ENCODE assay signal across 18 mouse cellular contexts in genomic region chr3:67892768-67893167, GRCm38 (mm10). TPM values are rescaled to one million over a fixed set of nuclear protein-coding genes. Genes with fewer than 3 reads are reported as not detected.
DNase-seq lines count a peak whose midpoint lies in the region; ATAC-seq and TF ChIP-seq lines count a peak whose summit lies in the region.
"Had no signal": no experiment of that assay in that cellular context is flagged by ENCODE, and none has a peak within 500 bp of the region (broad histone marks: within the 10 kb centered on the region; RNA-seq: fewer than 3 reads in every experiment).

No protein-coding gene starts in this region.

- peak; percentile 12 to 26 for DNase-seq in left cerebral cortex, adult 2 months (ENCODE audit: extremely low spot score in 1 of 2, low spot score in 2 of 2)
- DNase-seq in left cerebral cortex, adult 11 months (ENCODE audit: low spot score), result no peak
- DNase-seq in forebrain, postnatal 0 days, result peak; percentile 47
- DNase-seq in right cerebral cortex, postnatal 10 days (ENCODE audit: low spot score in 2 of 2), result peak; percentile 29 to 37
- no peak for DNase-seq in kidney, adult 18-20 months
- no peak for DNase-seq in ovary, adult 18-20 months (ENCODE audit: low spot score)
- DNase-seq in kidney, postnatal 10 days, result no peak
- DNase-seq: adrenal gland, postnatal 10 days; embryo, embryonic 11 days; heart, adult 11 months; kidney, postnatal 14 days had no signal

- no peak for TF ChIP-seq CTCF in left cerebral cortex, adult 2 months (IDR thresholded peaks at IDR 0.05)
- TF ChIP-seq CTCF in forebrain, postnatal 0 days (IDR thresholded peaks at IDR 0.05; ENCODE audit: low read depth), result no peak

- peak overlapping the region; percentile 49 for H3K9ac ChIP-seq in forebrain, postnatal 0 days
- H3K9ac ChIP-seq in limb, embryonic 15.5 days, result no peak overlapping the region
- H3K9ac ChIP-seq: liver, embryonic 14.5 days had no signal

- peak overlapping the region; percentile 39 for H3K4me3 ChIP-seq in left cerebral cortex, adult 2 months
- peak overlapping the region; percentile 43 for H3K4me3 ChIP-seq in forebrain, postnatal 0 days (ENCODE audit: low read depth, low read length)
- H3K4me3 ChIP-seq in limb, embryonic 15.5 days, result no peak overlapping the region

- H3K36me3 ChIP-seq in forebrain, postnatal 0 days (ENCODE audit: insufficient read depth), result no peaks in the 10 kb centered on the region
- no peaks in the 10 kb centered on the region for H3K36me3 ChIP-seq in limb, embryonic 15.5 days

- H3K4me2 ChIP-seq in forebrain, postnatal 0 days (ENCODE audit: low read depth), result peak overlapping the region; percentile 61
- H3K4me2 ChIP-seq in limb, embryonic 15.5 days, result 0 out of 2 replicates have a peak overlapping the region, but pooled peaks have one; percentile 37

- 37% methylated on average over 10 of the region's 10 CpGs for WGBS in forebrain, postnatal 0 days
- WGBS in limb, embryonic 15.5 days, result 38% methylated on average over 10 of the region's 10 CpGs

- no peak overlapping the region for H3K27ac ChIP-seq in left cerebral cortex, adult 2 months
- H3K27ac ChIP-seq in forebrain, postnatal 0 days (ENCODE audit: low read depth, low read length), result peak overlapping the region; percentile 69; the same call in 1 of the 2 replicates
- H3K27ac ChIP-seq in limb, embryonic 15.5 days, result no peak overlapping the region
- H3K27ac ChIP-seq: liver, embryonic 14.5 days; macrophage had no signal

- no peaks in the 10 kb centered on the region for H3K4me1 ChIP-seq in forebrain, postnatal 0 days (ENCODE audit: insufficient read depth)
- H3K4me1 ChIP-seq in limb, embryonic 15.5 days, result peaks cover 5% of the 10 kb centered on the region; the same call in 1 of the 2 replicates

- intact Hi-C loops in left cerebral cortex, adult 2 months (cut with DNase I), result loop anchor here (5.0 kb wide), 1 partner anchor 150 kb away; no protein-coding TSS in a partner anchor

- ATAC-seq in forebrain, postnatal 0 days, result peak; percentile 66
- no peak for ATAC-seq in limb, embryonic 15.5 days (ENCODE audit: insufficient number of reproducible peaks, low FRiP score, low TSS enrichment, low read depth)

- H3K9me3 ChIP-seq in forebrain, postnatal 0 days (ENCODE audit: low read length), result no peaks in the 10 kb centered on the region
- no peaks in the 10 kb centered on the region for H3K9me3 ChIP-seq in limb, embryonic 15.5 days

- H3K27me3 ChIP-seq in forebrain, postnatal 0 days (ENCODE audit: insufficient read depth, low read length), result no peaks in the 10 kb centered on the region
- H3K27me3 ChIP-seq in limb, embryonic 15.5 days, result peaks cover 16% of the 10 kb centered on the region; the same call in 1 of the 2 replicates
- H3K27me3 ChIP-seq: CH12.LX had no signal

RNA-seq across cellular contexts. Expression of gene Iqschfp, which starts 0.7 kb away (rescaled TPM):
- 10 to 100 TPM in 1 of 2 experiments, 1 to 10 TPM in 1; 8.4 to 12.6 TPM for total RNA-seq in left cerebral cortex, adult 2 months (2021)
- total RNA-seq in forebrain, postnatal 0 days (2014; rRNA removed), result 8.6 and 8.8 TPM in 2 replicates
- 5.9 and 6.6 TPM in 2 replicates for polyA plus RNA-seq in forebrain, postnatal 0 days (2015; fragmentation: Nextera tagmentation; extraction: Ambion mirVana)
- polyA plus RNA-seq in limb, embryonic 15.5 days (2015; fragmentation: Nextera tagmentation; extraction: Ambion mirVana), result 0.14 and 0.54 TPM in 2 replicates
- total RNA-seq: adrenal gland, postnatal 10 days; hematopoietic stem cell, adult 5-6 weeks; neutrophil, adult 5-6 weeks had no signal
- polyA plus RNA-seq: liver, embryonic 14.5 days; macrophage; spleen, adult 2 months had no signal

RNA-seq across cellular contexts. Expression of gene Iqcj, which starts 0.7 kb away (rescaled TPM):
- total RNA-seq in left cerebral cortex, adult 2 months (2021), result 1 to 10 TPM; 3.9 to 5.2 TPM
- 1.8 and 2.5 TPM in 2 replicates for total RNA-seq in forebrain, postnatal 0 days (2014; rRNA removed)
- 0.11 and 0.24 TPM in 2 replicates for polyA plus RNA-seq in forebrain, postnatal 0 days (2015; fragmentation: Nextera tagmentation; extraction: Ambion mirVana)
- 0.15 TPM in 1 of 2 replicates, not detected in the other for polyA plus RNA-seq in limb, embryonic 15.5 days (2015; fragmentation: Nextera tagmentation; extraction: Ambion mirVana)
- total RNA-seq: adrenal gland, postnatal 10 days; hematopoietic stem cell, adult 5-6 weeks had no signal
- polyA plus RNA-seq: liver, embryonic 14.5 days; macrophage; spleen, adult 2 months had no signal

Comparison
In these comparisons a context has a peak if more than half of its experiments do, and no peak if none do; other contexts are left out.
1. DNase-seq: peak in left cerebral cortex, adult 2 months (2 of 2), forebrain, postnatal 0 days (single experiment) and right cerebral cortex, postnatal 10 days (2 of 2); none in left cerebral cortex, adult 11 months (single experiment), kidney, adult 18-20 months (single experiment), ovary, adult 18-20 months (single experiment) and kidney, postnatal 10 days (single experiment).